Mouse (Mus musculus) MEL (cell line): Measurements from ENCODE around the gene Cd3g. TPM values are rescaled to one million over a fixed set of nuclear protein-coding genes. Genes with fewer than 3 reads are reported as not detected.
A peak's percentile ranks its signal among the peaks of the same experiment; 100 is the strongest.

Experiments used
- DNase-seq: peaks from one replicate; pipeline ENCODE4 v3.0.0; 2011; ENCODE audit warnings: low read depth, low spot score
- H3K27ac ChIP-seq: 2 replicates; pipeline ENCODE4 v1.5.1; 2012; ENCODE audit warnings: low read depth, mild to moderate bottlenecking, control low read depth, low read length, moderate library complexity; ENCODE audit not compliant: control insufficient read depth
- H3K27me3 ChIP-seq, 2 experiments: fragments of 150-350 bp in 1 of 2; sonication (generic) in 1 of 2; 2 replicates each; pipeline ENCODE4 v1.6.1; 2012; ENCODE audit warnings: low read length in 2 of 2, mild to moderate bottlenecking in 2 of 2, improper control_type of control experiment in 1 of 2, moderate library complexity in 1 of 2; ENCODE audit not compliant: insufficient read depth in 2 of 2, control insufficient read depth in 1 of 2
- H3K36me3 ChIP-seq, 2 experiments: 2 replicates each; pipeline ENCODE4 v1.6.1; 2012 to 2014; ENCODE audit warnings: low read length in 2 of 2, improper control_type of control experiment in 1 of 2, inconsistent platforms in 1 of 2, mild to moderate bottlenecking in 1 of 2; ENCODE audit not compliant: insufficient read depth in 2 of 2, control insufficient read depth in 1 of 2
- H3K4me1 ChIP-seq, 2 experiments: fragments of 150-350 bp in 1 of 2; sonication (generic) in 1 of 2; 2 replicates each; pipeline ENCODE4 v1.6.1; 2012; ENCODE audit warnings: low read length in 2 of 2, improper control_type of control experiment in 1 of 2, mild to moderate bottlenecking in 1 of 2; ENCODE audit not compliant: insufficient read depth in 2 of 2, control insufficient read depth in 1 of 2
- H3K4me3 ChIP-seq, 2 experiments: fragments of 150-350 bp in 1 of 2; sonication (generic) in 1 of 2; 2 replicates each; pipeline ENCODE4 v1.5.1; 2012; ENCODE audit warnings: low read depth in 2 of 2, low read length in 2 of 2, mild to moderate bottlenecking in 2 of 2, moderate library complexity in 2 of 2, control low read depth in 1 of 2, improper control_type of control experiment in 1 of 2; ENCODE audit not compliant: control insufficient read depth in 1 of 2, insufficient read depth in 1 of 2
- H3K79me2 ChIP-seq: 2 replicates; pipeline ENCODE4 v1.6.1; 2012; ENCODE audit warnings: mild to moderate bottlenecking, low read length, moderate library complexity; ENCODE audit not compliant: control insufficient read depth, poor library complexity, insufficient read depth
- H3K9ac ChIP-seq: 2 replicates; pipeline ENCODE4 v1.6.1; 2012; ENCODE audit warnings: low read depth, mild to moderate bottlenecking, control low read depth, low read length, moderate library complexity; ENCODE audit not compliant: control insufficient read depth, poor library complexity, severe bottlenecking
- H3K9me3 ChIP-seq: fragments of 150-350 bp; sonication (generic); replicated peaks from 2 replicates; pipeline ENCODE4 v1.6.1; 2012; ENCODE audit warnings: mild to moderate bottlenecking, low read length, improper control_type of control experiment, moderate library complexity; ENCODE audit not compliant: insufficient read depth
- BHLHE40 ChIP-seq: IDR thresholded peaks from 2 replicates; pipeline ENCODE4 v1.6.1; 2012; ENCODE audit warnings: low read depth, mild to moderate bottlenecking, inconsistent platforms, low read length, improper control_type of control experiment, borderline replicate concordance
- EP300 ChIP-seq, 2 experiments: IDR thresholded peaks; 2 replicates each; pipeline ENCODE4 v1.6.1; 2011; ENCODE audit warnings: improper control_type of control experiment in 2 of 2, low read length in 2 of 2, low read depth in 1 of 2, mild to moderate bottlenecking in 1 of 2
- ETS1 ChIP-seq: IDR thresholded peaks from 2 replicates; pipeline ENCODE4 v1.6.1; 2012; ENCODE audit warnings: low read depth, mild to moderate bottlenecking, inconsistent platforms, low read length, improper control_type of control experiment, moderate library complexity
- GABPA ChIP-seq: IDR thresholded peaks from 2 replicates; pipeline ENCODE4 v1.6.1; 2012; ENCODE audit warnings: low read depth, mild to moderate bottlenecking, inconsistent platforms, low read length, improper control_type of control experiment, moderate library complexity
- GATA1 ChIP-seq: IDR thresholded peaks from 2 replicates; pipeline ENCODE4 v1.6.1; 2011; ENCODE audit warnings: low read depth, low read length, improper control_type of control experiment
- HCFC1 ChIP-seq: IDR thresholded peaks from 2 replicates; pipeline ENCODE4 v1.6.1; 2012; ENCODE audit warnings: low read depth, mild to moderate bottlenecking, inconsistent platforms, low read length, improper control_type of control experiment, moderate library complexity
- KAT2A ChIP-seq: conservative IDR thresholded peaks from 2 replicates; pipeline ENCODE4 v1.6.1; 2012; ENCODE audit warnings: low read depth, low read length, improper control_type of control experiment, inconsistent platforms
- MAFK ChIP-seq: IDR thresholded peaks from 2 replicates; pipeline ENCODE4 v1.6.1; 2011; ENCODE audit warnings: low read depth, mild to moderate bottlenecking, low read length, improper control_type of control experiment, borderline replicate concordance
- MAX ChIP-seq: IDR thresholded peaks from 2 replicates; pipeline ENCODE4 v1.6.1; 2011; ENCODE audit warnings: low read length, improper control_type of control experiment
- MAZ ChIP-seq: IDR thresholded peaks from 2 replicates; pipeline ENCODE4 v1.6.1; 2012; ENCODE audit warnings: low read depth, mild to moderate bottlenecking, inconsistent platforms, low read length, improper control_type of control experiment
- MYB ChIP-seq: IDR thresholded peaks from 2 replicates; pipeline ENCODE4 v1.6.1; 2011; ENCODE audit warnings: mild to moderate bottlenecking, low read depth, low read length, improper control_type of control experiment
- MYC ChIP-seq: IDR thresholded peaks from 2 replicates; pipeline ENCODE4 v1.6.1; 2011; ENCODE audit warnings: low read depth, mild to moderate bottlenecking, low read length, improper control_type of control experiment, moderate library complexity
- NELFE ChIP-seq: IDR thresholded peaks from 2 replicates; pipeline ENCODE4 v1.6.1; 2011; ENCODE audit warnings: low read depth, low read length, improper control_type of control experiment
- POLR2AphosphoS2 ChIP-seq: IDR thresholded peaks from 2 replicates; pipeline ENCODE4 v1.6.1; 2011; ENCODE audit warnings: low read length, improper control_type of control experiment
- POLR2AphosphoS5 ChIP-seq: IDR thresholded peaks from 2 replicates; pipeline ENCODE4 v1.6.1; 2012; ENCODE audit warnings: low read depth, borderline replicate concordance, mild to moderate bottlenecking, inconsistent platforms, low read length, moderate library complexity, mixed read lengths
- RCOR1 ChIP-seq: IDR thresholded peaks from 2 replicates; pipeline ENCODE4 v1.6.1; 2012; ENCODE audit warnings: low read depth, mild to moderate bottlenecking, inconsistent platforms, low read length, improper control_type of control experiment
- SIN3A ChIP-seq: IDR thresholded peaks from 2 replicates; pipeline ENCODE4 v1.6.1; 2012; ENCODE audit warnings: low read length, improper control_type of control experiment, inconsistent platforms
- SMC3 ChIP-seq: IDR thresholded peaks from 2 replicates; pipeline ENCODE4 v1.6.1; 2011; ENCODE audit warnings: low read depth, low read length, improper control_type of control experiment
- TAL1 ChIP-seq: IDR thresholded peaks from 2 replicates; pipeline ENCODE4 v1.6.1; 2012; ENCODE audit warnings: mild to moderate bottlenecking, inconsistent platforms, low read length, moderate library complexity, mixed read lengths
- TCF12 ChIP-seq: IDR thresholded peaks from 2 replicates; pipeline ENCODE4 v1.6.1; 2014; ENCODE audit warnings: low read depth, mild to moderate bottlenecking, inconsistent platforms, low read length, improper control_type of control experiment, moderate library complexity
- UBTF ChIP-seq: IDR thresholded peaks from 2 replicates; pipeline ENCODE4 v1.6.1; 2012; ENCODE audit warnings: low read depth, mild to moderate bottlenecking, inconsistent platforms, low read length, improper control_type of control experiment, moderate library complexity, borderline replicate concordance; ENCODE audit not compliant: insufficient read depth
- USF2 ChIP-seq, 2 experiments: IDR thresholded peaks; 2 replicates each; pipeline ENCODE4 v1.6.1; 2011 to 2012; ENCODE audit warnings: improper control_type of control experiment in 2 of 2, low read length in 2 of 2, borderline replicate concordance in 1 of 2, inconsistent platforms in 1 of 2, low read depth in 1 of 2, mild to moderate bottlenecking in 1 of 2; ENCODE audit not compliant: insufficient read depth in 1 of 2
- ZC3H11A ChIP-seq: IDR thresholded peaks from 2 replicates; pipeline ENCODE4 v1.6.1; 2012; ENCODE audit warnings: low read depth, mild to moderate bottlenecking, inconsistent platforms, low read length, improper control_type of control experiment
- ZKSCAN1 ChIP-seq: IDR thresholded peaks from 2 replicates; pipeline ENCODE4 v1.6.1; 2012; ENCODE audit warnings: low read depth, mild to moderate bottlenecking, inconsistent platforms, low read length, improper control_type of control experiment, moderate library complexity
- ZNF384 ChIP-seq: IDR thresholded peaks from 2 replicates; pipeline ENCODE4 v1.6.1; 2012; ENCODE audit warnings: low read depth, mild to moderate bottlenecking, inconsistent platforms, low read length, improper control_type of control experiment
- polyA plus RNA-seq, 2 experiments: library from polyadenylated mRNA; stranded (reverse) in 1 of 2; unstranded in 1 of 2; fragments of >175 nt in 1 of 2; fragments of >200 nt in 1 of 2; gene quantifications; 2 replicates each; pipeline versions ENCODE4 v1.2.1 to v1.2.4; 2012; ENCODE audit warnings: low replicate concordance in 2 of 2, low read depth in 1 of 2; ENCODE audit not compliant: insufficient read length in 2 of 2, insufficient read depth in 1 of 2, missing spikeins in 1 of 2
- total RNA-seq: library from RNA; depleted of rRNA; stranded (reverse); fragments of 300-350 nt; gene quantifications from 2 replicates; pipeline ENCODE4 v1.2.3, GENCODE M21; 2012

The Cd3g gene
- total and polyA plus RNA-seq, 3 experiments = 0.35 to 0.47 TPM; not detected in 1

- peaks cover 0 to 32% of the 10 kb centered on the region in 2 experiments; a peak in 2 of 4 replicates for H3K36me3 ChIP-seq
- no peaks in the 10 kb centered on the region for H3K79me2 ChIP-seq
- H3K4me3 ChIP-seq = no peak overlapping the region
- TF ChIP-seq ETS1 (peak; percentile 34; the same call in 1 of the 2 replicates), EP300 (IDR thresholded peaks at IDR 0.05; ENCODE audit: low read depth in 1 of 2, low read length in 2 of 2) (peak; percentile 13 to 22; a peak in 2 of 4 replicates), POLR2AphosphoS2 (no peak), GATA1 (peak; percentile 48), UBTF (no peak), MAFK (no peak)
- no peaks in the 10 kb centered on the region for H3K27me3 ChIP-seq
- peaks cover 27 to 34% of the 10 kb centered on the region in 2 experiments for H3K4me1 ChIP-seq
- no peak for DNase-seq
- H3K9me3 ChIP-seq = no peaks in the 10 kb centered on the region
- no peak overlapping the region for H3K9ac ChIP-seq
- H3K27ac ChIP-seq = peak overlapping the region; percentile 19
Observed at GRCm38 (mm10) chr9:44994962-44995361, 14.7 kb upstream of the Cd3g start.

DNA sequence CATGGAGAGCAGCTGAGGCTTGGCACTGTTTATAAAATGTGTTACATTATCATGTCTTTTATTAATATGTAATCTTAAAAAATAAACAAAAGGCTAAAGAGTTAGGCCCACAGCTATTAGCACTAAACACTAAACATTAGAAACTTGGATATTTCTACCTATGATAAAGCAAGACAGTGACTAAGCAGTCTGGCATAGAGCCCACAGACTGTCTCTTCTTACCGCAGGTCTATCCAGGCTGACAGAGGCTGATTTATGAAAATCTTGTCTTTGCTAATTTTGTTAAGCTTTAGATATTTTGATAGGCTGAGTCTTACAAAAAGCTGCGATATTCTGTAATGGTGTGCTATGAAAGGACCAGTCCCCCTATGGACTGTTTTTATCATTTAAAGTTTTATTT is 13.0 kb upstream of the Cd3g start:
- DNase-seq = peak; percentile 95
- peak overlapping the region; percentile 92 for H3K27ac ChIP-seq

More for the DNA sequence above, 13.0 kb upstream of the Cd3g start:
- H3K9me3 ChIP-seq = no peaks in the 10 kb centered on the region
- no peaks in the 10 kb centered on the region for H3K79me2 ChIP-seq
- H3K4me1 ChIP-seq = peaks cover 31 to 44% of the 10 kb centered on the region in 2 experiments
- peaks cover 0 to 42% of the 10 kb centered on the region in 2 experiments; a peak in 2 of 4 replicates for H3K36me3 ChIP-seq
- TF ChIP-seq GABPA = 0 out of 2 replicates have a peak, but pooled peaks have one; percentile 61
- no peak for TF ChIP-seq KAT2A
- TF ChIP-seq TCF12 = peak; percentile 61; the same call in 1 of the 2 replicates
- no peak for TF ChIP-seq TAL1
- TF ChIP-seq MAX = peak; percentile 40; the same call in 1 of the 2 replicates
- 0 out of 2 replicates have a peak, but pooled peaks have one; percentile 58 for TF ChIP-seq MAFK
- no peak for TF ChIP-seq USF2 (IDR thresholded peaks at IDR 0.05; ENCODE audit: borderline replicate concordance in 1 of 2, insufficient read depth in 1 of 2, low read depth in 1 of 2, low read length in 2 of 2)
- TF ChIP-seq GATA1 = peak; percentile 40; the same call in 1 of the 2 replicates
- no peak for TF ChIP-seq MYB
- TF ChIP-seq ETS1 = peak; percentile 92
- no peak for TF ChIP-seq ZKSCAN1
- no peak for TF ChIP-seq NELFE
- 0 out of 2 replicates have a peak, but pooled peaks have one; percentile 25 for TF ChIP-seq BHLHE40
- peak; percentile 12; the same call in 1 of the 2 replicates for TF ChIP-seq SMC3
- TF ChIP-seq POLR2AphosphoS5 = no peak
- peak; percentile 82 for TF ChIP-seq EP300 (IDR thresholded peaks at IDR 0.05; ENCODE audit: low read depth in 1 of 2, low read length in 2 of 2)
- TF ChIP-seq ZC3H11A = 0 out of 2 replicates have a peak, but pooled peaks have one; percentile 10
- 0 out of 2 replicates have a peak, but pooled peaks have one; percentile 29 for TF ChIP-seq MYC
- TF ChIP-seq SIN3A = peak; percentile 39
- TF ChIP-seq HCFC1 = peak; percentile 45; the same call in 1 of the 2 replicates
- no peak for TF ChIP-seq ZNF384
- TF ChIP-seq MAZ = no peak
- peak; percentile 69 for TF ChIP-seq RCOR1
- 0 out of 2 replicates have a peak overlapping the region, but pooled peaks have one; percentile 19 for H3K9ac ChIP-seq
- H3K4me3 ChIP-seq = peak overlapping the region in 1 of 2 experiments; percentile 44; a peak in 2 of 4 replicates
- no peaks in the 10 kb centered on the region for H3K27me3 ChIP-seq
